Mouse (Mus musculus) ES-Bruce4 (cell line): ENCODE measurements at regions not wholly inside any gene's neighbourhood (a gene's known extent, or its start where the extent isn't known, plus 50 kb on each side); places are given as distances from the start of the nearest gene placed in this dataset.

Experiments used
- CTCF ChIP-seq: IDR thresholded peaks from one replicate; pipeline ENCODE4 v1.8.1; 2011; ENCODE audit warnings: low read depth, low read length
- EP300 ChIP-seq: IDR thresholded peaks from 2 replicates; pipeline ENCODE4 v1.6.1; 2011; ENCODE audit warnings: low read depth, low read length; ENCODE audit not compliant: insufficient read depth
- POLR2A ChIP-seq: IDR thresholded peaks from one replicate; pipeline ENCODE4 v1.8.1; 2011; ENCODE audit warnings: low read length; ENCODE audit not compliant: insufficient read depth

- TF ChIP-seq EP300, result no peak
- no peak for TF ChIP-seq CTCF
- TF ChIP-seq POLR2A, result no peak
These were observed 117.4 kb downstream of the Vegfa start for GRCm38 (mm10) chr17:45914706-45915240.
